Mouse (Mus musculus) neural tube, embryonic 13.5 days (tissue): ENCODE results near the gene Lclat1. TPM values are rescaled to one million over a fixed set of nuclear protein-coding genes. Genes with fewer than 3 reads are reported as not detected.

Experiments
- ATAC-seq: fragments of 200-750 bp; cut with Nextera tagmentation; 2 replicates; pipeline ENCODE4 v1.8.0; 2017; ENCODE audit warnings: low read depth, mild to moderate bottlenecking, moderate TSS enrichment, moderate library complexity
- H3K27ac ChIP-seq: fragments of 300-500 bp; sonication (generic); replicated peaks from 2 replicates; pipeline ENCODE4 v1.5.1; 2015; ENCODE audit warnings: moderate library complexity, mild to moderate bottlenecking, inconsistent platforms
- H3K27me3 ChIP-seq: fragments of 300-500 bp; sonication (generic); 2 replicates; pipeline ENCODE4 v1.6.1; 2015; ENCODE audit warnings: mild to moderate bottlenecking, inconsistent platforms
- H3K36me3 ChIP-seq: fragments of 300-500 bp; sonication (generic); 2 replicates; pipeline ENCODE4 v1.6.1; 2015; ENCODE audit warnings: mild to moderate bottlenecking, inconsistent platforms
- H3K4me1 ChIP-seq: fragments of 300-500 bp; sonication (generic); replicated peaks from 2 replicates; pipeline ENCODE4 v1.6.1; 2015; ENCODE audit warnings: inconsistent platforms
- H3K4me2 ChIP-seq: fragments of 300-500 bp; sonication (generic); 2 replicates; pipeline ENCODE4 v1.6.1; 2015; ENCODE audit warnings: inconsistent platforms, mild to moderate bottlenecking, moderate library complexity
- H3K4me3 ChIP-seq: fragments of 300-500 bp; sonication (generic); 2 replicates; pipeline ENCODE4 v1.5.1; 2015; ENCODE audit warnings: mild to moderate bottlenecking, inconsistent platforms
- H3K9ac ChIP-seq: fragments of 300-500 bp; sonication (generic); 2 replicates; pipeline ENCODE4 v1.6.1; 2015; ENCODE audit warnings: moderate library complexity, mild to moderate bottlenecking, inconsistent platforms
- H3K9me3 ChIP-seq: fragments of 300-500 bp; sonication (generic); 2 replicates; pipeline ENCODE4 v1.6.1; 2016; ENCODE audit warnings: inconsistent platforms
- WGBS: fragments of 180-500 bp; shearing (Covaris S2); methylation state at CpG from one replicate; pipeline ENCODE4 v1.1.7; 2015; 5-methylcytosine and 5-hydroxymethylcytosine counted together
- polyA plus RNA-seq: library from polyadenylated mRNA; unstranded; fragments of >200 nt; fragmentation: Nextera tagmentation; extraction: Ambion mirVana; gene quantifications from 2 replicates; pipeline ENCODE4 v1.2.1, GENCODE M21; 2015

Lclat1 gene
- polyA plus RNA-seq, 1 experiment from 2014 or later = 10.9 TPM

GRCm38 (mm10) chr17:73237178-73237853 lies 129.5 kb downstream of the Lclat1 start:
- Histone ChIP-seq H3K4me3 (no peak overlapping the region), H3K27me3 (no peaks in the 10 kb centered on the region), H3K4me1 (no peaks in the 10 kb centered on the region; the same call in 1 of the 2 replicates), H3K27ac (no peak overlapping the region), H3K9me3 (no peaks in the 10 kb centered on the region), H3K9ac (no peak overlapping the region), H3K4me2 (no peak overlapping the region), H3K36me3 (0 out of 2 replicates have a peak, but pooled peaks cover 6% of the 10 kb centered on the region)
- 88% methylated on average over 3 of the region's 3 CpGs for WGBS
- ATAC-seq = no peak

GRCm38 (mm10) chr17:73238501-73238900 lies 130.7 kb downstream of the Lclat1 start:
- Histone ChIP-seq H3K36me3 (0 out of 2 replicates have a peak, but pooled peaks cover 6% of the 10 kb centered on the region), H3K4me2 (no peak overlapping the region), H3K4me1 (no peaks in the 10 kb centered on the region; the same call in 1 of the 2 replicates), H3K4me3 (no peak overlapping the region), H3K27ac (no peak overlapping the region), H3K9me3 (no peaks in the 10 kb centered on the region), H3K27me3 (no peaks in the 10 kb centered on the region), H3K9ac (no peak overlapping the region)
- WGBS = 92% methylated on average over 5 of the region's 5 CpGs
- no peak for ATAC-seq

GRCm38 (mm10) chr17:73241085-73241848 lies 133.5 kb downstream of the Lclat1 start:
- no peaks in the 10 kb centered on the region for H3K27me3 ChIP-seq
- no peaks in the 10 kb centered on the region; the same call in 1 of the 2 replicates for H3K4me1 ChIP-seq
- no peaks in the 10 kb centered on the region for H3K9me3 ChIP-seq
- H3K27ac ChIP-seq = no peak overlapping the region
- H3K4me2 ChIP-seq = no peak overlapping the region
- no peak for ATAC-seq
- 77% methylated on average over 5 of the region's 5 CpGs for WGBS
- H3K36me3 ChIP-seq = 0 out of 2 replicates have a peak, but pooled peaks cover 6% of the 10 kb centered on the region
- H3K4me3 ChIP-seq = no peak overlapping the region
- no peak overlapping the region for H3K9ac ChIP-seq

DNA sequence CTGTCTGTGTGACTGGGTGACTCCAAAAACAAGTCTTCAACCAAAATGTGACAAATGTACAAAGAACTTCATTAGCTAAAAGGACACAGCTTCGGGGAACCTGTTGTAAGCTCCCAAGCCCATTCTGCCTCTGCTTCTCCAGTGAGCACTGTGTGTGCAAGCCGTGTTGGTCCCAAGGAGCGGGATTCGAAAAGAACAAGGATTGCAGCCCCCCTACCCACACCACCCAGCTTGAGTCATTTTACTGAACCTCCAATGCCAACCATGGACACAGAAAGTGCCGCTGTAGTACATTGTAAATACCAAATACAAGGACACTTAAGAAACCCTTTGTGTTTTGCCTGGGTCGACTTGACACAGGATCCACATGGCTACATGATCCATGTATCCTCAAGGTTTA lies 135.9 kb downstream of the Lclat1 start:
- Histone ChIP-seq H3K9me3 (no peaks in the 10 kb centered on the region), H3K4me2 (no peak overlapping the region), H3K9ac (no peak overlapping the region), H3K27me3 (no peaks in the 10 kb centered on the region), H3K4me1 (no peaks in the 10 kb centered on the region; the same call in 1 of the 2 replicates), H3K27ac (no peak overlapping the region), H3K4me3 (no peak overlapping the region), H3K36me3 (0 out of 2 replicates have a peak, but pooled peaks cover 6% of the 10 kb centered on the region)
- ATAC-seq = no peak
- WGBS = 93% methylated on average over 6 of the region's 6 CpGs

GRCm38 (mm10) chr17:73244596-73244995 lies 136.8 kb downstream of the Lclat1 start:
- no peaks in the 10 kb centered on the region; the same call in 1 of the 2 replicates for H3K4me1 ChIP-seq
- no peak overlapping the region for H3K4me2 ChIP-seq
- 99% methylated on average over 3 of the region's 3 CpGs for WGBS
- H3K4me3 ChIP-seq = no peak overlapping the region
- 0 out of 2 replicates have a peak, but pooled peaks cover 6% of the 10 kb centered on the region for H3K36me3 ChIP-seq
- no peaks in the 10 kb centered on the region for H3K27me3 ChIP-seq
- H3K9ac ChIP-seq = no peak overlapping the region
- no peaks in the 10 kb centered on the region for H3K9me3 ChIP-seq
- no peak overlapping the region for H3K27ac ChIP-seq
- ATAC-seq = no peak

DNA sequence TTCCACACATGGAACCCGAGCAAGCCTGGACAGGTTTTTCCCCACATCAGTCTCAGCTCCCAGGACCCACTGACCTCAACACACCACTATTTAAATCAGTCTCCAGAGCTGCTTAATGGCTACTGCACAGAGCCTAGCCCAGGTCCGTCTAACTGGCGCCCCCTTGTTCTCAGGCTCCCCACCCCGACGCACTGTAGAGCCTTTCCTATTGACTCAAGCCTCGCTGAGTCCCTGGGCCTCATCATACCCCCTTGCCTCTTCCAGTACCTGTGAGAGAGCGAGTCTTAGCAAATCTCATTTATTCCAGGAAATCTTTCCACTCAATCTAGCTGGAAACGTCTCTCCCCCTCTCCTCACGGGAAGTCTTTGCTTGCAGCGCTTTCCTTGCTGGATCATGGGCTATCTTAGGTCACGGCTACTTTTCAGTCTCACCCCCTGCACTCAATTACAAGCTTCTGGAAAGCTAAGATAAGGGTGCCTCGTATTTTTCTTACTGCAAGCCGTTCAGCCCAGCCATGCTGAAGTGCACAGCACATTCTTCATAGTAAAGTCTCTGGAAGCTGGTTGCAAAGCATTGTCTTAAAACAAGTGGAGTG lies 137.4 kb downstream of the Lclat1 start:
- H3K36me3 ChIP-seq = 0 out of 2 replicates have a peak, but pooled peaks cover under 1% of the 10 kb centered on the region
- no peak for ATAC-seq
- no peaks in the 10 kb centered on the region for H3K27me3 ChIP-seq

GRCm38 (mm10) chr17:73246036-73246435 lies 138.3 kb downstream of the Lclat1 start:
- Histone ChIP-seq H3K36me3 (no peaks in the 10 kb centered on the region), H3K4me3 (no peak overlapping the region), H3K9ac (no peak overlapping the region), H3K4me2 (no peak overlapping the region), H3K27ac (no peak overlapping the region), H3K4me1 (no peaks in the 10 kb centered on the region; the same call in 1 of the 2 replicates), H3K27me3 (no peaks in the 10 kb centered on the region), H3K9me3 (no peaks in the 10 kb centered on the region)
- ATAC-seq = no peak
- WGBS = 84% methylated on average over 3 of the region's 3 CpGs

More for the DNA sequence above, 137.4 kb downstream of the Lclat1 start:
- Histone ChIP-seq H3K27ac (no peak overlapping the region), H3K4me3 (no peak overlapping the region), H3K4me1 (no peaks in the 10 kb centered on the region; the same call in 1 of the 2 replicates), H3K9me3 (no peaks in the 10 kb centered on the region), H3K4me2 (no peak overlapping the region), H3K9ac (no peak overlapping the region)
- 83% methylated on average over 13 of the region's 13 CpGs for WGBS

GRCm38 (mm10) chr17:73246926-73247325 lies 139.1 kb downstream of the Lclat1 start:
- 97% methylated on average over 2 of the region's 2 CpGs for WGBS

GRCm38 (mm10) chr17:73247758-73248157 lies 140.0 kb downstream of the Lclat1 start:
- WGBS = 91% methylated on average over 14 of the region's 14 CpGs

More at GRCm38 (mm10) chr17:73246926-73247325, 139.1 kb downstream of the Lclat1 start:
- no peak for ATAC-seq
- Histone ChIP-seq H3K27me3 (no peaks in the 10 kb centered on the region), H3K4me1 (peaks cover 8% of the 10 kb centered on the region; the same call in 1 of the 2 replicates), H3K9ac (no peak overlapping the region), H3K27ac (no peak overlapping the region), H3K36me3 (no peaks in the 10 kb centered on the region), H3K4me3 (no peak overlapping the region), H3K9me3 (no peaks in the 10 kb centered on the region), H3K4me2 (no peak overlapping the region)

DNA sequence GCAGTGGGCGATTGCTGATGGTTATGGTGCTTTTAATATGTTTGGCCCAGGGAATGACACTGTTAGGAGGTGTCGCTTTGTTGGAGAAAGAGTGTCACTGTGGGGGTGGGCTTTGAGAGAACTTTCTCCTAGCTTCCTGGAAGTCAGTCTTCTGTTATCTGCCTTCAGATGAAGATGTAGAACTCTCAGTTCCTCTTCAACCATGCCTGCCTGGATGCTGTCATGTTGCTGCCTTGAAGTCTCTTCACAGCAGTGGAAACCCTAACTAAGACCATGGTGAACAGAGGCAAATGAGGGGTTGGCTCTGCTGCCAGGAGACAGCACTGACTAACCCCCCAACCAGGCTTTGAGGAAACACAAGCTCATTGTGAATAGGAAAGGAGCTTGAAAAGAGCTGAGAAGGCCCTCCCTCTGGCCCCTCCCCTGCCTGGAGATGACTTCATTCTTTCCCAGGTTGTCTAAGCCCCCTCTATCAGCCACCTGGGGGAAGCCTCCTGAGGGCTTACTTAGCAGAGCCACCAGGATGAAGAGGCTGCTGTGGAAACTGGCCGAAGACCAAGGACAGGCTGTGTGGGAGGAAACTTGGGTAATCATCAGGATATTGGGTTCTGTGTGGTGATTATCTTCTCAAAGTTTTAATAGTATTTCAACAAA lies 142.8 kb downstream of the Lclat1 start:
- Histone ChIP-seq H3K4me3 (no peak overlapping the region), H3K36me3 (no peaks in the 10 kb centered on the region), H3K4me2 (no peak overlapping the region), H3K27me3 (no peaks in the 10 kb centered on the region), H3K9me3 (no peaks in the 10 kb centered on the region), H3K4me1 (peaks cover 9% of the 10 kb centered on the region; the same call in 1 of the 2 replicates), H3K9ac (no peak overlapping the region), H3K27ac (no peak overlapping the region)
- 90% methylated on average over 3 of the region's 3 CpGs for WGBS
- ATAC-seq = no peak

More at GRCm38 (mm10) chr17:73247758-73248157, 140.0 kb downstream of the Lclat1 start:
- no peak overlapping the region for H3K4me3 ChIP-seq
- no peaks in the 10 kb centered on the region for H3K27me3 ChIP-seq
- H3K4me2 ChIP-seq = no peak overlapping the region
- no peaks in the 10 kb centered on the region for H3K36me3 ChIP-seq
- peaks cover 9% of the 10 kb centered on the region; the same call in 1 of the 2 replicates for H3K4me1 ChIP-seq
- no peak overlapping the region for H3K9ac ChIP-seq
- ATAC-seq = no peak
- no peaks in the 10 kb centered on the region for H3K9me3 ChIP-seq
- no peak overlapping the region for H3K27ac ChIP-seq

DNA sequence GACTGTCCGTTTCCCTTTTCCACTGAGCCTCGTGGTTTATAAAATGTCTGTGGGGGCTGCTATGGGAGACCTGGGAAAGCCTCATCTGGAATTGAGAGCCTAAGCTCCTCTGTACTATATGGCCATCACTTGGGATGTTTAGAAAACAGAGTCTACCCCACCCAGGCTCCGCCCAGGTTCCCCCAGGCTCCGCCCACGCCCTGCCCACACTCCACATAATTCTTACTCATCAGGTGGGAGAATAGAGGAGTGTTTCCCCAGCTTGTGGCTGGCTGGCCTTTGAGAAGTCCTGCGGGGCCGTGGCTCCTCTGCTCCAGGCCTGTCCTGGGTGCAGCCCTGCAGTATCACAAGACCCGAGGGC lies 143.3 kb downstream of the Lclat1 start:
- 67% methylated on average over 8 of the region's 8 CpGs for WGBS
- Histone ChIP-seq H3K4me2 (no peak overlapping the region), H3K4me3 (no peak overlapping the region), H3K9me3 (no peaks in the 10 kb centered on the region), H3K9ac (no peak overlapping the region), H3K27me3 (no peaks in the 10 kb centered on the region), H3K4me1 (peaks cover 9% of the 10 kb centered on the region; the same call in 1 of the 2 replicates), H3K27ac (no peak overlapping the region), H3K36me3 (no peaks in the 10 kb centered on the region)
- no peak for ATAC-seq
